Mouse (Mus musculus) frontal cortex, postnatal 36 days (tissue): ENCODE measurements around the gene Rev1.

Source experiments
- DNase-seq, 2 experiments: peaks; one replicate each; pipeline ENCODE4 v3.0.0; 2022; ENCODE audit warnings: low spot score in 2 of 2

The Rev1 gene

DNA sequence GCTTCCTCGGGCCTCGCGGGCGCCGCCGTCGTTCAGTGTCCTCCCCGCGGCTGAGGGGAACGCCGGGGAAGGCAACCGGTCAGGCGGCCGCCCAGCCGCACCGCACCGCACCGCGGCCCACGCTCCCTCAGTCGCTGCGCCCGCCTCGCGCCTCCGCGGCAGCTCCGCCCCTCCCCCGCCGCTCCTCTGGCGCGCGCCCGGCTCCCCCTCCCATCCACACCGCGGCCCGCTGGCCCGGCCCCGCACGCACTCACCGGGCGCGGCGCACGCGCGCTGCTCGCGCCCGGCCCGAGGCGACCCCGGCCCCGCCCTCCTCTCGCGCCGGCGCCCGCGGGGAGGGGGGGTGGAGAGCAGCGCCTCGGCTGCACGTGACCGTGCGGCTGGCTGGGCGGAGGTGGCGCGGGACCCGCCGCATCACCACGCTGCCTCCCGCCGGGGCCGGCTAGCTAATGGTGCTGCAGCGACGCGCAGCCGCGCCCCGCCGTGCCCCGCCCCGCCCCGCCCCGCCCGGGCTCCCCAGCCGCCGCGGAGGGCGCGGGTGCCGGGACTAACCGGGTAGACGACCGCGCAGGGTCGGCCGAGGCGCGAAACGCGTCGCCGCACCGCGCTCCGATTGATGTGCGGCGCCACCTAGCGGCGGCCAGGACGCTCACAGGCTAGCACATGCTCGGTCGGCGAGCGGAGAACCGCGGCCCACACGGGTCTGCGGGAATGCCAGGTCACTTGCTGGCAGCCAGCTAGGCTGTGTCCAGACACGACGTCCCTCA lies at the start of gene Rev1:
Rev1 (minus strand) TSS at position 301 of the 767 bp plus-strand sequence.
- DNase-seq, result peak; percentile 93 to 95

DNA sequence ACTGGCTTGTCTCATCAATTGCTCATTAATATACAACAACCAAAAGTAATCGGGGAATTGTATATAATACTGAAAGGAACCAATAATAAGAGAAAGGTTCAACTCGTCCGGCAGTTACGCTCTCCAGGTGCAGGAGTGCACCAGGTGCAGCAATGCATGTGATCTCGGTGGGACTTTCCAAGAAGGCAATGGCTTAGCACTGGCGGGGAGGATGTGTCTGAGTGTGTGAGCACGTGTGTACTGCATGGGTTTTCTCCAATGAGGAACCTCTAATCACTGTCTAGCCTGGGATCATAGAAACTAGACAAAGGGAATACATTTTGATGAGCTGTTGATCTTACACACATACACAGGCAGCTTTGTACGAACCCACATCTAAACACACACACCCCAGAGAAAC lies 49.3 kb upstream of the Rev1 start:
- no peak for DNase-seq

- no peak for DNase-seq
Observed at GRCm38 (mm10) chr1:38176077-38176476, 46.5 kb upstream of the Rev1 start.

DNA sequence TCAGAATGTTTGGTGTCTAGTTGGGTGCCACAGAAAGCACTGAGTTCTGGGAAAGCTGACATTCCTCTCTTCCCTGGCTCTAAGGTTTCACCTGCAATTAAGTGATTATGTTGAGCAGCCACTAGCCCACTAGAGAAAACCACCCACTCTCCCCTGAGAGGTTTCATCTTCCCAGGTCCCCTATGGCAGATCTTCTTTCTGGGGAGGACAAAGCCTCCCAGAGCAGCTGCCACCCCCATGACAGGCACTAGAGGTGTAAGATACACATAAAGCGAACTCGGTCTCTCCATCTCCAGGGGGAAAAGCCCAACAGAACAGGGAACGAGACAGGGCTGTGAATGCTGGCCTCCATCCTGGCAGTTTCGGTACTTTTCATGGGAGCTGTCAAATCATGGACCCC lies 42.3 kb upstream of the Rev1 start:
- DNase-seq, result no peak

- peak in 1 of 2 experiments; percentile 32 for DNase-seq
Observed at GRCm38 (mm10) chr1:38165696-38166095, 36.1 kb upstream of the Rev1 start.

DNA sequence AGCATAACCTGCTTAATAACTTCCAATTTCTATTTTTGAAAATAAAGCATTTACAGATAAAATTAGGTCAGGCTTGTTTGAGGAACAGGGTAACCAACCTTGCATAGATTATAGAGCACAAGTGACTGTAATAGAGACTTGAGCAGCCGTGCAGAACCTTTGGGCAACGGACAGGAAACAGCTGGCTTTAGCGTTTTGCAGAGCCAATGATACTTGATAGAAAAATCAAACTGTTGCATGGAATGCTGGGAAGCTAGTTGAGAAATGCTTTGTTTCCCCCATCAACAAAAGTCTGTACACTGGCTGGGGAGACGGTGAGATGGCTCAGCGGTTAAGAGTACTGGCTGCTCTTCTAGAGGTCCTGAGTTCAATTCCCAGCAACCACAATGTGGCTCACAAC lies 20.5 kb upstream of the Rev1 start:
- no peak for DNase-seq

- no peak for DNase-seq
Observed at GRCm38 (mm10) chr1:38146008-38146407, 16.4 kb upstream of the Rev1 start.

DNA sequence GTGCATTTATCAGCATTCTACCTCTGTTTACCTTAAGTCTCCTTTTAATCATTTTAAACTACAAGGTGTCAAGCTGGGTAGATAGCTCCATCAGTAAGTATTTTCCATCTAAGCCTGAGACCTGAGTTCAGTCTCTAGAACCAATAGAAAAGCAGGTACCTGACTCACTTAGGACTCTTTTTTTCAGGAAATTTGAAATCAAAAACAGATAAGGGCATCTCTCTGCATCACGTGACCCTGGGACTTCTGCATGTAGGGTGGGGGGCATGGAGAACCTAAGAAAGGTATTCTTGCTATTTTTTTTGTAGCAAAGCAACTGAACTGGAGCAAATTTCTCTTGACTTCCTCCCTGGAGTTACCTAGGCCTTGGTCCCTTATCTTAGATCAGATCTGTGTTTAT lies 11.8 kb upstream of the Rev1 start:
- no peak for DNase-seq

GRCm38 (mm10) chr1:38140911-38141310 lies 11.3 kb upstream of the Rev1 start:
- DNase-seq, result no peak

DNA sequence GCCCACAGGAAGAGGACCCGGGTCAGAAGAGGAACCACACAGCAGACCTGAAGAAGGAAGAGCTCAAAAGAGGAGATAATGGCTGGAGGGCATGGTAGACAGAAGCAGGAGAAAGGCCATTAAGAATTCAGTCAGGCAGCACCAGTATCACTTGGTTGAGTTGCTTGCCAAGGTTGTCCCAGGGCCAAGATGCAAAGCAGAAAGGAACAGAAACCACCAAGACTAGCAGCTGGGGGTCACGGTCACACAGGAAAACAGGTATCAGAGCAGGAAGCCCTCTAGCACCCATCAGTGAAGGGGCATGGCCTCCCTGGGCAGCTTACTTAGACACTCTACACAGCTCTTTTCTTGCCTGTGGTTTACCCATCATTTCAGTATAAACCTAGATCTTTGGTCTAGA lies 9.8 kb upstream of the Rev1 start:
- no peak for DNase-seq

DNA sequence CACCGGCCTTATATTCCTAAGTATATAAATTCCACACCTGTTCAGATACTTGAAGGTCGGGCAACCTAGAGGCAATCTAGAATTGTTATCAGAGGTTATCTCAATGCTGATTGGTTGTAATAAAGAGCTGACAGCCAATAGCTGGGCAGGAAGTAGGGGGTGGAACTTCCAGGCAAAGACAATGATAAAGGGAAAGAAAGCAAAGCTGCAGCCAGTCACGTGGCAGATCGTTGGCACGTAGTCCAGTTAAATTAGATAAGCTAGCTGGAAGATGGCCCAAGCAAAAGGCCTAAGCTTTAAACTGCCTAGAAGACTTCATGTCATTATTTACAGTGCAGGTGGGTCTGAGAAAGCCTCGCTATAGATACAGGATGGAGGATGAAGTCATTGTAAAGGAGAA lies 3.3 kb upstream of the Rev1 start:
- no peak for DNase-seq

DNA sequence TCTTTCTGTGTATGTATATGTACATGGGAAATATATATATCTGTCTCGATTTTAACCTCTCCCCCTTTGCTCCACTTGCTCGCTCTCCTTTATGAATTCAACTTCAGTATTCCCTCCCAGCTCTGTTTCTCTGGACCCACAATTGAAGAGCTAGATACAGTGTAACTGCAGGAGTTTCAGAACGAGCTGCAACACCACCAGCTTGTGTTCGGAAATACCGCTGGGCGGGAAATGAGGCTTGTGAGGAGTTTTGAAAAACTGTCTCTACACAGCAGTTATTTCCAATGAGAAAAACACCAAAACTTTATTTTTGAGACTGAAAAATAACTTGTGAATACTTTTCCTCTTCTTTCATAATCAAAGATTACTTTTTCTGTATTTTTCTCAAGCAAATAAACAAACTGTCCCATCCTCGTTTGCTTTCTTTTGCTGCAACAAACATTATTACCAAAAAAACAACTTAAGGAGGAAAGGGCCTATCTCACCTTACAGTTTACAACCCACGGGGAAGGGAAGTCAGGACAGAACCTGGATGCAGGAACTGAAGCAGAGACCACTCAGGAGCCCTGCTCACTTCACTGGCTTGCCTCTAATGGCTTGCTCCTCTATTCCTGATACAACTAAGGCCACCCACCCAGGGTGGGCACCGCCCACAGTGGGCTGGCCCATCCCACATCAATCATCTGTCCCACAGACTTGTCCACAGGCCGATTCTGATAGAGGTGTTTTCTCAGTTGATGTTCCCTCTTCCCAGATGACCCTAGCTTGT lies 1.3 kb upstream of the Rev1 start:
- no peak for DNase-seq

DNA sequence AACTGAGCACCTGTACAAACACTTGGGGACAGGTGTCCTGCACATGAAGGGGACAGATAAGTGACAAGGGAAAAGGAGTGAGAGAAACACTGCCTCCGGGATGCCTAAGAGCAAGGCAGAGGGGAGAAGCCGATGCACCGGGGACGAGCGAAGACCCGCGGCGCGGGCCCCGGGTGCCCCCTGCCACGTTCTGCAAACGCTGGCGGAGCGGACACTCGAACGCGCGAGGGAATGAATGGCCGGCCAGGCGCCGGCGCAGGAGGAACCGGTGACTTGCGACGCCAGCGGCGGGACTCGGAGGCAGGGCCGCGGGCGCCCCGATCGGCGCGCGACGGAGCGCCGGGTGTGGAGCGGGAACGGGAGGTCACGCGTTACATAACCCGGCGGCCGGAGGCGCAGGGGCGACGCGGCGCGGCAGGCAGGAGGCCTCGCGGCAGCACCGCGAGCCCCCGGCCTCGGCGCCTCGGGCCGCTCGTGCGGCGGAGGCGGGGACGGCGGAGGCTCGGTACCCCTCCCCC lies 623 bp downstream of the Rev1 start:
- DNase-seq, result peak; percentile 44 to 45

DNA sequence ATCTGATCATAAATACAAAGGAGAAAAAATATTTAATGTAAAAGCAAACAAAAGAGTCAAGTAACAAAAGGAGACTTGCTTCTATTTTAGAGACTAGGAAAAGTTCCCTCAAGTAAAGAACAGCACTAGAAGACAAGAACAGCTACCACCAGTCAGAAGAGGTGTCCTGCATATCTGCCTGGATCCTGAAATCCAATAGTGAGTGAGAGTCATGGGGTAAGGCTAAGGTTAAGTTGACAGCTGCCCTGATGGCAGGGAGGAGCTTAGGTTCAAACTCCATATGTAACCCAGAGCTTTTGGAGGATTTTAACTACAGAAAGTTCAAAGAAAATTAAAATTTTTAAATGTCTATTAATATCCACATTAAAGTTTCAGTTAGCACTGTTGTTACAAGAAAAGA lies 2.6 kb downstream of the Rev1 start:
- DNase-seq, result no peak

- DNase-seq, result no peak
Observed at GRCm38 (mm10) chr1:38126426-38126825, 3.2 kb downstream of the Rev1 start.

DNA sequence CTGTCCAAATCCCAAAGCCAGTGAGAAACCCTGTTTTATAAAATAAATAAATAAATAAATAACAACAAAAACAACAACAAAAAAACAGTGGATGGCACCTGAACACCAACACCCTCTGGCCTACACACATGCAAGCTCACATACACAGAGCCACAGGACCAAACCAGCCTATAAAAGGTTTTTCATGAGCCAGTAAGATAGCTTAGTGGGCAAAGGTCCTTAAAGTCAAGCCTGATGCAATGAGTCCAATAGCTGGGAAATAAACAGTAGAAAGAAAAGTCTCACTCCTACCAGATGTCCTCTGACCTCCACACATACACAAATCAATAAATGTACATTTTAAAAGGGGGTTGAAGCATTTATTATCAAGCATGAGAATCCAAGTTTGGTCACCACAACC lies 5.3 kb downstream of the Rev1 start:
- DNase-seq, result no peak

- DNase-seq, result no peak
Observed at GRCm38 (mm10) chr1:38120877-38121276, 8.7 kb downstream of the Rev1 start.

DNA sequence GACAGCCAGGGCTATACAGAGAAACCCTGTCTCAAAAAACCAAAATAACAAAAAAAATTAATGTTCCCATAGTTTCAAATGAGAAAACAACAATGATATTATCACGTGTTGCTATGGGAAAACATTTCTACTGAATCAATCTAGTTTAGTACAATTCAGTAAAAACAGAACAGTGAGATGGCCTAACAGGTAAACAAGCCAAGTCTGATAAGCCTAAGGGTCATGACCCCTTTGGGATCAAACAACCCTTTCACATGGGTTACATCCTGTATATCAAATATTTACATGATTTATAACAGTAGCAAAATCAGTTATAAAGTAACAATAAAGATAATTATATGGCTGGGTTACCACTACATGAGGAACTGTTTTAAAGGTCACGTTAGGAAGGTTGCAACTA lies 11.0 kb downstream of the Rev1 start:
- DNase-seq, result no peak

GRCm38 (mm10) chr1:38109786-38110185 lies 19.8 kb downstream of the Rev1 start:
- no peak for DNase-seq

DNA sequence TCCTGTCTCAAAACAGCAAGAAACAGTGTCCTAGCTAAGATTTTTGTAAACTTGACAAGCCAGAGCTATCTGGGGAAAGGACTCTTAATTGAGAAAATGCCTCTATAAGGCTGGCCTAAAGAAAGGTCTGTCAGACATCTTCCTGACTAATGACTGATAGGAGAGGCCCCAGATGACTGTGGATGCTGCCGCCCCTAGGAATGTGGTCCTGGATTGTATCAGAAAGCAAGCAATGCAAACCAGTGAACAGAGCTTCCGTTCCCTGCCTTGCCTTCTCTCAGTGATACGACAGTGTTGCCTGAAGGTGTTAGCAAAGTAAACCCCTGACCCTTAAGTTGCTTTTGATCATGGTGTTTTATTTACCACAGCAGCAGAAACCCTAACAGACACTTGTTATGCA lies 25.8 kb downstream of the Rev1 start:
- DNase-seq, result no peak

DNA sequence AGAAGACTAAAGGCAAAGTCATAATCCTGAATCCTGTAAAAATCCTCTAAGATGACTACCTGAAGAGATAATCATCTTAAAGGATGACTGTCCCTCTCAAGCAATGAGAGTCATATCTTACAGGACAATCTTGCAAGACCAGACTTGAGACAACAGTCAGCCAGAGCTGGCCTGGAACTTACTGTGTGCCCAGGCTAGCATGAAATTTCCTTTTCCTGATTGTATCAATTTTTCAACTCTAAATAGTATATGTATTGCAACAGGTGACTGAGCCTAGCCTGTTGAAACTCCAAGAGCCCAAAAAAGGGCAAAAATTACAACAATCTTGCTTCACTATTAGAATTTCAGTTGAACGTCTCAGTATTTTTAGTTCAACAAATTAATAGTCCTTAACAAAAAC lies 26.4 kb downstream of the Rev1 start:
- DNase-seq, result no peak

- no peak for DNase-seq
Observed at GRCm38 (mm10) chr1:38081316-38081715, 48.3 kb downstream of the Rev1 start.

- no peak for DNase-seq
Observed at GRCm38 (mm10) chr1:38071326-38071725, 58.3 kb downstream of the Rev1 start.
